Mouse (Mus musculus) MEL (cell line): ENCODE results near the gene Pdik1l. TPM values are rescaled to one million over a fixed set of nuclear protein-coding genes. Genes with fewer than 3 reads are reported as not detected.

Experiments used
- DNase-seq: peaks from one replicate; pipeline ENCODE4 v3.0.0; 2011; ENCODE audit warnings: low read depth, low spot score
- H3K27ac ChIP-seq: 2 replicates; pipeline ENCODE4 v1.5.1; 2012; ENCODE audit warnings: low read depth, mild to moderate bottlenecking, control low read depth, low read length, moderate library complexity; ENCODE audit not compliant: control insufficient read depth
- H3K27me3 ChIP-seq, 2 experiments: fragments of 150-350 bp in 1 of 2; sonication (generic) in 1 of 2; 2 replicates each; pipeline ENCODE4 v1.6.1; 2012; ENCODE audit warnings: low read length in 2 of 2, mild to moderate bottlenecking in 2 of 2, improper control_type of control experiment in 1 of 2, moderate library complexity in 1 of 2; ENCODE audit not compliant: insufficient read depth in 2 of 2, control insufficient read depth in 1 of 2
- H3K36me3 ChIP-seq, 2 experiments: 2 replicates each; pipeline ENCODE4 v1.6.1; 2012 to 2014; ENCODE audit warnings: low read length in 2 of 2, improper control_type of control experiment in 1 of 2, inconsistent platforms in 1 of 2, mild to moderate bottlenecking in 1 of 2; ENCODE audit not compliant: insufficient read depth in 2 of 2, control insufficient read depth in 1 of 2
- H3K4me1 ChIP-seq, 2 experiments: fragments of 150-350 bp in 1 of 2; sonication (generic) in 1 of 2; 2 replicates each; pipeline ENCODE4 v1.6.1; 2012; ENCODE audit warnings: low read length in 2 of 2, improper control_type of control experiment in 1 of 2, mild to moderate bottlenecking in 1 of 2; ENCODE audit not compliant: insufficient read depth in 2 of 2, control insufficient read depth in 1 of 2
- H3K4me3 ChIP-seq, 2 experiments: fragments of 150-350 bp in 1 of 2; sonication (generic) in 1 of 2; 2 replicates each; pipeline ENCODE4 v1.5.1; 2012; ENCODE audit warnings: low read depth in 2 of 2, low read length in 2 of 2, mild to moderate bottlenecking in 2 of 2, moderate library complexity in 2 of 2, control low read depth in 1 of 2, improper control_type of control experiment in 1 of 2; ENCODE audit not compliant: control insufficient read depth in 1 of 2, insufficient read depth in 1 of 2
- H3K79me2 ChIP-seq: 2 replicates; pipeline ENCODE4 v1.6.1; 2012; ENCODE audit warnings: mild to moderate bottlenecking, low read length, moderate library complexity; ENCODE audit not compliant: control insufficient read depth, poor library complexity, insufficient read depth
- H3K9ac ChIP-seq: 2 replicates; pipeline ENCODE4 v1.6.1; 2012; ENCODE audit warnings: low read depth, mild to moderate bottlenecking, control low read depth, low read length, moderate library complexity; ENCODE audit not compliant: control insufficient read depth, poor library complexity, severe bottlenecking
- H3K9me3 ChIP-seq: fragments of 150-350 bp; sonication (generic); replicated peaks from 2 replicates; pipeline ENCODE4 v1.6.1; 2012; ENCODE audit warnings: mild to moderate bottlenecking, low read length, improper control_type of control experiment, moderate library complexity; ENCODE audit not compliant: insufficient read depth
- BHLHE40 ChIP-seq: IDR thresholded peaks from 2 replicates; pipeline ENCODE4 v1.6.1; 2012; ENCODE audit warnings: low read depth, mild to moderate bottlenecking, inconsistent platforms, low read length, improper control_type of control experiment, borderline replicate concordance
- GABPA ChIP-seq: IDR thresholded peaks from 2 replicates; pipeline ENCODE4 v1.6.1; 2012; ENCODE audit warnings: low read depth, mild to moderate bottlenecking, inconsistent platforms, low read length, improper control_type of control experiment, moderate library complexity
- MAFK ChIP-seq: IDR thresholded peaks from 2 replicates; pipeline ENCODE4 v1.6.1; 2011; ENCODE audit warnings: low read depth, mild to moderate bottlenecking, low read length, improper control_type of control experiment, borderline replicate concordance
- MYB ChIP-seq: IDR thresholded peaks from 2 replicates; pipeline ENCODE4 v1.6.1; 2011; ENCODE audit warnings: mild to moderate bottlenecking, low read depth, low read length, improper control_type of control experiment
- POLR2AphosphoS5 ChIP-seq: IDR thresholded peaks from 2 replicates; pipeline ENCODE4 v1.6.1; 2012; ENCODE audit warnings: low read depth, borderline replicate concordance, mild to moderate bottlenecking, inconsistent platforms, low read length, moderate library complexity, mixed read lengths
- RCOR1 ChIP-seq: IDR thresholded peaks from 2 replicates; pipeline ENCODE4 v1.6.1; 2012; ENCODE audit warnings: low read depth, mild to moderate bottlenecking, inconsistent platforms, low read length, improper control_type of control experiment
- SMC3 ChIP-seq: IDR thresholded peaks from 2 replicates; pipeline ENCODE4 v1.6.1; 2011; ENCODE audit warnings: low read depth, low read length, improper control_type of control experiment
- UBTF ChIP-seq: IDR thresholded peaks from 2 replicates; pipeline ENCODE4 v1.6.1; 2012; ENCODE audit warnings: low read depth, mild to moderate bottlenecking, inconsistent platforms, low read length, improper control_type of control experiment, moderate library complexity, borderline replicate concordance; ENCODE audit not compliant: insufficient read depth
- ZKSCAN1 ChIP-seq: IDR thresholded peaks from 2 replicates; pipeline ENCODE4 v1.6.1; 2012; ENCODE audit warnings: low read depth, mild to moderate bottlenecking, inconsistent platforms, low read length, improper control_type of control experiment, moderate library complexity
- ZMIZ1 ChIP-seq: IDR thresholded peaks from 2 replicates; pipeline ENCODE4 v1.6.1; 2012; ENCODE audit warnings: low read depth, mild to moderate bottlenecking, inconsistent platforms, low read length, improper control_type of control experiment, moderate library complexity
- polyA plus RNA-seq, 2 experiments: library from polyadenylated mRNA; stranded (reverse) in 1 of 2; unstranded in 1 of 2; fragments of >175 nt in 1 of 2; fragments of >200 nt in 1 of 2; gene quantifications; 2 replicates each; pipeline versions ENCODE4 v1.2.1 to v1.2.4; 2012; ENCODE audit warnings: low replicate concordance in 2 of 2, low read depth in 1 of 2; ENCODE audit not compliant: insufficient read length in 2 of 2, insufficient read depth in 1 of 2, missing spikeins in 1 of 2
- total RNA-seq: library from RNA; depleted of rRNA; stranded (reverse); fragments of 300-350 nt; gene quantifications from 2 replicates; pipeline ENCODE4 v1.2.3, GENCODE M21; 2012

Pdik1l gene
- total and polyA plus RNA-seq, 3 experiments: 11.7 to 32.1 (median 13.0) TPM

DNA sequence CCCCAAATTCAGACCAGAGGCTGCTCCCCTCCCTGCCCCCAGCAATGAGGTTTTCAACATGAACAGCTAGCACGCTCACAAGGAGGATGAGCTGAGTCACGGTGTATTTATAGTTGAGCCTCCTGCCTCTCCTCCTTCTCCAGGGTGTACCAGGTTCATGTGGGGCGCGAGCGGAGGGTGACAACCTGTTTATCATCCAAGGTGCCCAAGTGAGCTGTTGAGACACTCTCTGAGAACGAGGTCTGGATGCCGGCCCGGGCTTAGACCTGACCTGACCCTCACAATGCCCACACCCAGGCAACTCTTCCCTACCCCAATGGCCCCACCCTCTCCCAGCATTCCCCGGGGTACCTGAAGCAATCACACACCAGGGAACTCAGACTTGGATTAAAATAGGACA, 12.6 kb upstream of the Pdik1l start:
- Histone ChIP-seq H3K36me3 (no peaks in the 10 kb centered on the region), H3K27me3 (no peaks in the 10 kb centered on the region), H3K4me1 (no peaks in the 10 kb centered on the region), H3K27ac (no peak overlapping the region), H3K4me3 (no peak overlapping the region), H3K79me2 (no peaks in the 10 kb centered on the region), H3K9ac (no peak overlapping the region), H3K9me3 (no peaks in the 10 kb centered on the region)
- peak; percentile 18 for DNase-seq
- TF ChIP-seq POLR2AphosphoS5: no peak
- no peak for TF ChIP-seq ZMIZ1
- no peak for TF ChIP-seq MAFK
- TF ChIP-seq, all 39 proteins: peak for 0

DNA sequence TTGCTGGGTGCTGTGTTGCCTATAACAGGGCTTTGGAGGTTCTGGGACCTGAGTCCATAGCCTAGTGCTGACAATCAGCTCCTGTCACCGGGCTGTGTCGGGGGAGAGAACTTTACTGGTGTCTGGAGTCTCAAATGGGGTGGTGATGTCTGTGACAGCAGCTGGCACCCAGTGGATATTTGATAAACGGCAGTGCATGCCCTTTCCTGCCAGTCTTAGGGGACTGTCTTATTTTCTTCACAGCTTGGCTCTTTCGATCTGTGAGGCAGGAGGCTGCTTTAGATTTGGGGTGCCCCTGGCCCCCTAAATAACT, 11.8 kb upstream of the Pdik1l start:
- no peaks in the 10 kb centered on the region for H3K27me3 ChIP-seq
- TF ChIP-seq ZMIZ1 (no peak), GABPA (no peak), ZKSCAN1 (no peak)
- TF ChIP-seq, all 39 proteins: peak for 0
- Histone ChIP-seq H3K4me3 (no peak overlapping the region), H3K27ac (no peak overlapping the region), H3K79me2 (no peaks in the 10 kb centered on the region), H3K9me3 (no peaks in the 10 kb centered on the region), H3K9ac (no peak overlapping the region), H3K36me3 (no peaks in the 10 kb centered on the region), H3K4me1 (no peaks in the 10 kb centered on the region)
- DNase-seq: no peak

- Histone ChIP-seq H3K9me3 (no peaks in the 10 kb centered on the region), H3K36me3 (no peaks in the 10 kb centered on the region), H3K4me1 (no peaks in the 10 kb centered on the region), H3K27me3 (no peaks in the 10 kb centered on the region), H3K4me3 (no peak overlapping the region), H3K9ac (no peak overlapping the region), H3K27ac (no peak overlapping the region), H3K79me2 (no peaks in the 10 kb centered on the region)
- no peak for TF ChIP-seq UBTF
- TF ChIP-seq MYB: no peak
- no peak for TF ChIP-seq RCOR1
- TF ChIP-seq BHLHE40: no peak
- no peak for TF ChIP-seq SMC3
- TF ChIP-seq ZKSCAN1: no peak
- no peak for DNase-seq
Measured at GRCm38 (mm10) chr4:134298626-134299497, 11.2 kb upstream of the Pdik1l start.
